ENCODE assay signal across 26 mouse cellular contexts in genomic region chr8:44165115-44165514, GRCm38 (mm10).
DNase-seq lines count a peak whose midpoint lies in the region; ATAC-seq and TF ChIP-seq lines count a peak whose summit lies in the region.
"Had no signal": no experiment of that assay in that cellular context is flagged by ENCODE, and none has a peak within 500 bp of the region (broad histone marks: within the 10 kb centered on the region; RNA-seq: fewer than 3 reads in every experiment).

No protein-coding gene starts in this region.

- DNase-seq in heart, postnatal 14 days, result no peak
- peak; percentile 33 for DNase-seq in lung, embryonic 14.5 days
- DNase-seq in lung, postnatal 14 days, result no peak
- peak; percentile 14 for DNase-seq in forelimb bud, embryonic 11.5 days (ENCODE audit: low read depth, low spot score)
- no peak for DNase-seq in spleen, postnatal 4 days (ENCODE audit: low spot score in 2 of 2)
- DNase-seq: adrenal gland, postnatal 36 days; B cell, adult 2 months; cerebellum, adult 9-10 months; gastrocnemius, postnatal 36 days; heart, adult 2 months; kidney, adult 2 months; kidney, postnatal 14 days; liver; thymus, adult 18-20 months; thymus, postnatal 36 days had no signal

- ATAC-seq in heart, embryonic 16.5 days (replicated peaks; ENCODE audit: extremely low read depth, insufficient read depth, low FRiP score), result no peak
- peak; percentile 62; the same call in 1 of the 2 replicates for ATAC-seq in lung, embryonic 14.5 days (ENCODE audit: insufficient read depth)
- ATAC-seq in stomach, embryonic 15.5 days (ENCODE audit: insufficient read depth, low FRiP score, low read depth), result peak; percentile 88
- ATAC-seq: Patski had no signal

- TF ChIP-seq CTCF in lung, embryonic 14.5 days (IDR thresholded peaks at IDR 0.05; ENCODE audit: low read depth), result no peak

- no peak overlapping the region; the same call in 1 of the 2 replicates for H3K9ac ChIP-seq in heart, embryonic 16.5 days (ENCODE audit: low read length)
- H3K9ac ChIP-seq in lung, embryonic 14.5 days, result no peak overlapping the region
- H3K9ac ChIP-seq in stomach, embryonic 15.5 days, result no peak overlapping the region
- H3K9ac ChIP-seq: hindbrain, embryonic 15.5 days; liver, embryonic 15.5 days; midbrain, embryonic 12.5 days had no signal

- no peaks in the 10 kb centered on the region for H3K36me3 ChIP-seq in heart, embryonic 16.5 days (ENCODE audit: control insufficient read depth, insufficient read depth)
- H3K36me3 ChIP-seq in lung, embryonic 14.5 days (ENCODE audit: insufficient read depth), result no peaks in the 10 kb centered on the region
- no peaks in the 10 kb centered on the region for H3K36me3 ChIP-seq in stomach, embryonic 15.5 days
- H3K36me3 ChIP-seq: forebrain, embryonic 10.5 days; G1E; hindbrain, embryonic 15.5 days; limb, embryonic 10.5 days; liver, embryonic 15.5 days; midbrain, embryonic 12.5 days had no signal

- intact Hi-C loops in heart, postnatal 14 days (cut with DNase I), result no loop called here

- WGBS in heart, embryonic 16.5 days, result 14% methylated on average over 6 of the region's 6 CpGs
- 5% methylated on average over 6 of the region's 6 CpGs for WGBS in lung, embryonic 14.5 days
- WGBS in stomach, embryonic 15.5 days, result 12% methylated on average over 6 of the region's 6 CpGs

- H3K4me3 ChIP-seq in heart, embryonic 16.5 days (ENCODE audit: low read length), result no peak overlapping the region
- H3K4me3 ChIP-seq in lung, embryonic 14.5 days (ENCODE audit: low read depth, low read length), result no peak overlapping the region
- H3K4me3 ChIP-seq in stomach, embryonic 15.5 days (replicated peaks), result no peak overlapping the region
- H3K4me3 ChIP-seq: forebrain, embryonic 10.5 days; heart, adult 2 months; hindbrain, embryonic 15.5 days; layer of hippocampus, adult 2 months; limb, embryonic 10.5 days; liver, embryonic 15.5 days; midbrain, embryonic 12.5 days had no signal

- H3K27me3 ChIP-seq in heart, embryonic 16.5 days (ENCODE audit: control insufficient read depth, insufficient read depth, low read length), result no peaks in the 10 kb centered on the region
- H3K27me3 ChIP-seq in lung, embryonic 14.5 days (ENCODE audit: insufficient read depth, low read length), result no peaks in the 10 kb centered on the region
- H3K27me3 ChIP-seq in stomach, embryonic 15.5 days (replicated peaks), result no peaks in the 10 kb centered on the region
- H3K27me3 ChIP-seq: CH12.LX; hindbrain, embryonic 15.5 days; liver, embryonic 15.5 days; midbrain, embryonic 12.5 days; Patski had no signal

- H3K27ac ChIP-seq in heart, embryonic 16.5 days (ENCODE audit: low read length), result no peak overlapping the region
- no peak overlapping the region for H3K27ac ChIP-seq in lung, embryonic 14.5 days (ENCODE audit: low read depth)
- H3K27ac ChIP-seq in stomach, embryonic 15.5 days, result no peak overlapping the region
- H3K27ac ChIP-seq: forebrain, embryonic 10.5 days; heart, adult 2 months; hindbrain, embryonic 15.5 days; layer of hippocampus, adult 2 months; limb, embryonic 10.5 days; liver, embryonic 15.5 days; midbrain, embryonic 12.5 days had no signal

- peak overlapping the region; percentile 46 for H3K4me2 ChIP-seq in heart, embryonic 16.5 days (ENCODE audit: low read depth, low read length)
- H3K4me2 ChIP-seq in lung, embryonic 14.5 days, result no peak overlapping the region
- no peak overlapping the region for H3K4me2 ChIP-seq in stomach, embryonic 15.5 days
- H3K4me2 ChIP-seq: hindbrain, embryonic 15.5 days; liver, embryonic 15.5 days; midbrain, embryonic 12.5 days had no signal

- no peaks in the 10 kb centered on the region for H3K4me1 ChIP-seq in heart, embryonic 16.5 days (ENCODE audit: control insufficient read depth, insufficient read depth, low read length)
- no peaks in the 10 kb centered on the region for H3K4me1 ChIP-seq in lung, embryonic 14.5 days (ENCODE audit: insufficient read depth)
- H3K4me1 ChIP-seq in stomach, embryonic 15.5 days, result no peaks in the 10 kb centered on the region
- H3K4me1 ChIP-seq: forebrain, embryonic 10.5 days; hindbrain, embryonic 15.5 days; limb, embryonic 10.5 days; liver, embryonic 15.5 days; midbrain, embryonic 12.5 days had no signal

- H3K9me3 ChIP-seq in heart, embryonic 16.5 days (replicated peaks; ENCODE audit: control insufficient read depth, low read length), result no peaks in the 10 kb centered on the region
- H3K9me3 ChIP-seq in lung, embryonic 14.5 days (ENCODE audit: low read depth, low read length), result no peaks in the 10 kb centered on the region
- H3K9me3 ChIP-seq in stomach, embryonic 15.5 days, result no peaks in the 10 kb centered on the region
- H3K9me3 ChIP-seq: forebrain, embryonic 10.5 days; G1E; hindbrain, embryonic 15.5 days; limb, embryonic 10.5 days; liver, embryonic 15.5 days; midbrain, embryonic 12.5 days had no signal

Comparison
In these comparisons a context has a peak if more than half of its experiments do, and no peak if none do; other contexts are left out.
1. DNase-seq: peak in lung, embryonic 14.5 days (single experiment) and forelimb bud, embryonic 11.5 days (single experiment); none in heart, postnatal 14 days (0 of 2), lung, postnatal 14 days (single experiment) and spleen, postnatal 4 days (0 of 2).